Mouse (Mus musculus) liver, embryonic 13.5 days (tissue): ENCODE results near the gene Tdrd6. TPM values are rescaled to one million over a fixed set of nuclear protein-coding genes. Genes with fewer than 3 reads are reported as not detected.
A peak's percentile ranks its signal among the peaks of the same experiment; 100 is the strongest.

Experiments used
- ATAC-seq: fragments of 200-750 bp; cut with Nextera tagmentation; 2 replicates; pipeline ENCODE4 v1.8.0; 2017; ENCODE audit warnings: low read depth, mild to moderate bottlenecking, moderate number of reproducible peaks, moderate library complexity
- DNase-seq: peaks from one replicate; pipeline ENCODE4 v3.0.0; 2022
- H3K27ac ChIP-seq: fragments of 300-500 bp; sonication (generic); 2 replicates; pipeline ENCODE4 v1.5.1; 2015; ENCODE audit warnings: moderate library complexity, mild to moderate bottlenecking, inconsistent platforms
- H3K27me3 ChIP-seq: fragments of 300-500 bp; sonication (generic); 2 replicates; pipeline ENCODE4 v1.6.1; 2015; ENCODE audit warnings: mild to moderate bottlenecking, inconsistent platforms
- H3K36me3 ChIP-seq: fragments of 300-500 bp; sonication (generic); 2 replicates; pipeline ENCODE4 v1.6.1; 2015; ENCODE audit warnings: mild to moderate bottlenecking, inconsistent platforms
- H3K4me1 ChIP-seq: fragments of 300-500 bp; sonication (generic); replicated peaks from 2 replicates; pipeline ENCODE4 v1.6.1; 2015; ENCODE audit warnings: inconsistent platforms
- H3K4me2 ChIP-seq: fragments of 300-500 bp; sonication (generic); 2 replicates; pipeline ENCODE4 v1.6.1; 2015; ENCODE audit warnings: inconsistent platforms, mild to moderate bottlenecking, moderate library complexity
- H3K4me3 ChIP-seq: fragments of 300-500 bp; sonication (generic); replicated peaks from 2 replicates; pipeline ENCODE4 v1.5.1; 2015; ENCODE audit warnings: mild to moderate bottlenecking, inconsistent platforms
- H3K9ac ChIP-seq: fragments of 300-500 bp; sonication (generic); 2 replicates; pipeline ENCODE4 v1.6.1; 2015; ENCODE audit warnings: mild to moderate bottlenecking, inconsistent platforms
- H3K9me3 ChIP-seq: fragments of 300-500 bp; sonication (generic); replicated peaks from 2 replicates; pipeline ENCODE4 v1.6.1; 2016; ENCODE audit warnings: inconsistent platforms
- WGBS: fragments of 180-500 bp; shearing (Covaris S2); methylation state at CpG from one replicate; pipeline ENCODE4 v1.1.7; 2015; ENCODE audit not compliant: insufficient replicate concordance; 5-methylcytosine and 5-hydroxymethylcytosine counted together
- polyA plus RNA-seq: library from polyadenylated mRNA; unstranded; fragments of >200 nt; fragmentation: Nextera tagmentation; extraction: Ambion mirVana; gene quantifications from 2 replicates; pipeline ENCODE4 v1.2.1, GENCODE M21; 2015

Tdrd6 gene
- polyA plus RNA-seq, 1 experiment from 2014 or later, result 0.24 TPM

DNA sequence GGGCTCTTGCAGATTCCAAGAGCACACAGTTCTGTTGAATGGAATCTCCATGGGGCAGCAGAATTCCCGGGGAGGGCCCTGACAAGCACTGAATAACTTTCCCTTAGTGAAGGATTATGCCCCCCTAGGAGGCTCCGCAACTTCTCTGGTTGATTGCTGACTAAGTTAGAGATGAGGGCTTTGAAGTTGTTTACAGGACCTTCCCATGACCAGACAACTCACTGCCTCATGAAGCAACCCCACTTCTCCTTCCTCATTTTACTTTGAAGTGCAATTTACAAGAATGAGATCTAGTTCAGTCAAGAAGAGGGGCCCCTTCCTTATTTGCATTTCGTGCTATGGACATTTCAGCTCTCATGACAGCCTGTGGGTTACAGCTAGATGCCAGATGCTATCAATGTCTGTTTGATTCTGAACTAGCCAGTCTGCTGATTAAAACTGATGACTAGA, 56.5 kb downstream of the Tdrd6 start:
- Histone ChIP-seq H3K9me3 (no peaks in the 10 kb centered on the region), H3K4me1 (0 out of 2 replicates have a peak, but pooled peaks cover 3% of the 10 kb centered on the region), H3K27me3 (no peaks in the 10 kb centered on the region), H3K9ac (no peak overlapping the region), H3K27ac (no peak overlapping the region), H3K4me3 (no peak overlapping the region), H3K36me3 (no peaks in the 10 kb centered on the region), H3K4me2 (no peak overlapping the region)
- DNase-seq (no peak), ATAC-seq (no peak)
- WGBS, result 31% methylated on average over 3 of the region's 3 CpGs

GRCm38 (mm10) chr17:43569287-43569686, 60.8 kb downstream of the Tdrd6 start:
- Histone ChIP-seq H3K9ac (no peak overlapping the region), H3K27me3 (no peaks in the 10 kb centered on the region), H3K27ac (no peak overlapping the region), H3K4me3 (no peak overlapping the region), H3K4me1 (0 out of 2 replicates have a peak, but pooled peaks cover 4% of the 10 kb centered on the region), H3K4me2 (no peak overlapping the region), H3K36me3 (no peaks in the 10 kb centered on the region), H3K9me3 (no peaks in the 10 kb centered on the region)
- ATAC-seq (no peak), DNase-seq (no peak)
- 45% methylated on average over 7 of the region's 7 CpGs for WGBS

DNA sequence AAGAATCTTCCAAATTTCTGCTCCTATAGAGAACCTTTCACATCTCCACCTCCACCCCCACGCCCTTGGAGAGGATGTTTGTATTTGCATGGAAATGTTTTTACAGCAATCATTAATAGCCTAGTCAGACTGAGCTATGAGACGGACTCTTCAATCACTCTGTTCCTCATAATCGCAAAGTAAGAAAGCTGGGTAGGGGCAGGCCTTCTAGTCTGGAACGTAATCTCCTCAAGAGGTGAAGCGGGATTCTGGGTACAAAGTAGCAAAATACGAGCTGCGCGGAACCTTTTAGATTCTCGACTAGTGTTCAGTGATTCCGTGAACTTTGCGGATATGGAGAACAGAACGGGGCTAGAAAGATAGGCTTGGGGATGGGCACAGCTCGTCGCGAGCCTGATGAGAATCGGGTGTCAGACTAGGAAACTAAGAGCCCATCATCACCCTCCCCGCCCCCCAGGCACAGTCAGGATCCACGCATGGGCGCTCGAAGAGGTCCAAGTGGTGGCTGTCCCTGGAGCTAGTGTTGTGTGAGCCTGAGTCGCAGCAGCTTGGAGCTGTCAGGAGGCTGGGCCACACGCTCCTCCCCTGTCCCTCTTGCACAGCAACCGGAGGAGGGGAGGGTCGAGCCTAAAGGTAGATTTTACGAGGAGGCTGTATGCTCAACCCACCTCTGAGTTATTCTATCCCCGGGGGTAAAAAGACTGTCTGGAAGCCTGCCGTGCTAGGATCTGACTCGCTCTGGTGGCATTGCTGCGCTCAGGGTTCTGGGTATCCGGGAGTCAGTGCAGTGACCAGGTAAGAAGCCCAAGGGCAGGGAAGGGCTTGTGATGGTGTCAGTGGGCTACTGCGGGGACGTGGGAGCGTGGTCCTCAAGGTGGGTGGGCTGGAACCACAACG, 61.9 kb downstream of the Tdrd6 start, which contains the start of gene Pla2g7:
TSS of gene Pla2g7 (plus strand) at position 107 of the 897 bp plus-strand sequence.
- 0 out of 2 replicates have a peak, but pooled peaks cover 4% of the 10 kb centered on the region for H3K4me1 ChIP-seq
- no peak within 1 kb of the TSS for H3K27ac ChIP-seq
- peak within 1 kb of the TSS; percentile 47 for H3K4me3 ChIP-seq
- peak; percentile 65 for ATAC-seq
- no peaks in the 10 kb centered on the region for H3K27me3 ChIP-seq
- H3K36me3 ChIP-seq, result no peaks in the 10 kb centered on the region
- DNase-seq, result no peak
- peak within 1 kb of the TSS; percentile 33; the same call in 1 of the 2 replicates for H3K9ac ChIP-seq
- WGBS, result 1% methylated on average over 34 of the region's 34 CpGs
- H3K9me3 ChIP-seq, result no peaks in the 10 kb centered on the region
- peak within 1 kb of the TSS; percentile 63 for H3K4me2 ChIP-seq

DNA sequence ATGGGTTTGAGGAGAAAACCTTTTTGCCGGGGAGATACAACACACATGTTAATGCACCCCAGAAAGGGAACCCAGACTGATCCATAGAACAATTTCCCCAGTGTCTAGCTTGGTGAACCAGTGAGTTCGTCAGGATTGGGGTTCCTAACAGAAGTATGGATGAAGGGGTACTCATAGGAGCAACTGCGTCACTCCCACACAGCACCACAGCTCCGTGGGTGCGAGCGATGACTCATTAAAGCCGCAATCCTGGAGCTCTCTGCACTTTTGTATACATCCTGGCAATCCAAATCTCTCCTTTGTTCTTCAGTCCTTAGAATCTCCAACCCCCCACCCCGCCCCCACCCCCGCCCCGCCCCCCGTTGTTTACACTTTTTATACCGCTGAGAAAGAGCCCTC, 62.5 kb downstream of the Tdrd6 start:
- Histone ChIP-seq H3K27ac (no peak overlapping the region), H3K36me3 (no peaks in the 10 kb centered on the region), H3K9ac (no peak overlapping the region), H3K4me3 (peak overlapping the region; percentile 47), H3K4me2 (peak overlapping the region; percentile 63), H3K4me1 (0 out of 2 replicates have a peak, but pooled peaks cover 4% of the 10 kb centered on the region), H3K9me3 (no peaks in the 10 kb centered on the region), H3K27me3 (no peaks in the 10 kb centered on the region)
- DNase-seq (no peak), ATAC-seq (no peak)
- WGBS, result 19% methylated on average over 12 of the region's 12 CpGs

Other genes with a start within 250 kb of the Tdrd6 start
- gene Mep1a, start 127.5 kb downstream of the Tdrd6 start, polyA plus RNA-seq, result not detected in 2 replicates
- gene Ankrd66, start 86.7 kb downstream of the Tdrd6 start, polyA plus RNA-seq, result not detected in 2 replicates
- gene Pla2g7, start 62.2 kb downstream of the Tdrd6 start, polyA plus RNA-seq, result 7.4 and 7.6 TPM in 2 replicates
- 1.2 and 1.5 TPM in 2 replicates for gene Slc25a27, start 36.9 kb upstream of the Tdrd6 start, polyA plus RNA-seq
- 3.4 and 3.9 TPM in 2 replicates for gene Cyp39a1, start 37.1 kb upstream of the Tdrd6 start, polyA plus RNA-seq
- gene Rcan2, start 171.1 kb upstream of the Tdrd6 start, polyA plus RNA-seq, result 1.1 and 1.2 TPM in 2 replicates